Mouse (Mus musculus) C2C12 (cell line): ENCODE results near the gene Gm13539.

Experiments
- CTCF ChIP-seq: IDR thresholded peaks from one replicate; pipeline ENCODE4 v1.5.1; 2011; ENCODE audit not compliant: control insufficient read depth, insufficient read depth, insufficient read length
- MAX ChIP-seq: IDR thresholded peaks from one replicate; pipeline ENCODE4 v1.6.1; 2011; ENCODE audit warnings: mild to moderate bottlenecking, control low read depth
- MYOD1 ChIP-seq: IDR thresholded peaks from one replicate; pipeline ENCODE4 v1.6.1; 2011; ENCODE audit warnings: low read depth; ENCODE audit not compliant: control insufficient read depth, insufficient read length

- TF ChIP-seq CTCF (no peak), MAX (no peak), MYOD1 (no peak)
Measured at GRCm38 (mm10) chr2:25774640-25775039, 7.4 kb upstream of the Gm13539 start.
